Mouse (Mus musculus): ENCODE measurements at regions not wholly inside any gene's neighbourhood (a gene's known extent, or its start where the extent isn't known, plus 50 kb on each side); places are given as distances from the start of the nearest gene placed in this dataset.

DNA sequence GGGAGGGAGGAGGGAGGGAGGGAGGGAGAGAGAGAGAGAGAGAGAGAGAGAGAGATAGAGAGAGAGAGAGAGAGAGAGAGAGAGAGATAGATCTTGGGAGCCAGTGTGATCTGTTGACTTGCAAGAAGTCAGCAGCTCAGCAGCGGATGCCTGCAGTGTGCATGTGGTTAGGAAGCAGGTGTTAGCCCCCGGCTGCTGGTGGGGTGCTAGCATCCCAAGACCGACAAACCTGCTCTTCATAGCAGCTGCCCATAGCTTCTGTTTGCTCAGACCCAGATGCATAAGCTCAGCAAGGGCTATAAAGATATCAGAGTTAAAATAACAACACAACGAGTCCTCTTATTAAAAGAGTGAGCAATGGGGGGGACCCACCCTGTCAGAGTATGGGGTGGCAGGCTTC is 88.7 kb upstream of the Hdac4 start:
- DNase-seq (ENCODE audit: low read depth, low spot score), result no peak

DNA sequence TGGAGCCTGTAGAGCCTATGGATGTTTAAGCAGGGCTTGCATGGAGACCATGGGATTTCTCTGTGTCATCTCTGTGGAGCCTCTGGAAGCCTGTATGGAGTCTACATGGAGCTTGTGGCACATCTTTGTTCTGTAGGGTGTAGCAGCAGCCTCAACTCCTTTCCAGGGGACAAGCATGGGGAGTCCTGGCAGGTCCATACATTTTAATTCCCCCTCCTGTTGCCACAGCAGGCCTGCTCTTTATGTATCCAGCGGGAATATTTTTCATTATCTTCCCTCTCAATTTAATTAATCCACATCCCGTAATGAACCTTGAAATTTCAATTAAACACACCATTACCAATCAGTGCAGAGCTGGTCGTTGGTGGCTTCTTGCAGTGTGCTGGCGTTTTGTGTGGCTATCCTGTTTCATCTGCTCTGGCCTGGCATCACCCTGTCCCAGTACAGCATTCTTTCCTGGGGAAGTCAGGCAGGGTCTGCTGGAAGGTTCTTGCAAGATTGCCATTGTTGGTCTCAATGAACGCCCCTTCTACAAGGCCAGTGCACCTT is 81.8 kb upstream of the Hdac4 start:
- DNase-seq (ENCODE audit: low read depth, low spot score), result no peak

DNA sequence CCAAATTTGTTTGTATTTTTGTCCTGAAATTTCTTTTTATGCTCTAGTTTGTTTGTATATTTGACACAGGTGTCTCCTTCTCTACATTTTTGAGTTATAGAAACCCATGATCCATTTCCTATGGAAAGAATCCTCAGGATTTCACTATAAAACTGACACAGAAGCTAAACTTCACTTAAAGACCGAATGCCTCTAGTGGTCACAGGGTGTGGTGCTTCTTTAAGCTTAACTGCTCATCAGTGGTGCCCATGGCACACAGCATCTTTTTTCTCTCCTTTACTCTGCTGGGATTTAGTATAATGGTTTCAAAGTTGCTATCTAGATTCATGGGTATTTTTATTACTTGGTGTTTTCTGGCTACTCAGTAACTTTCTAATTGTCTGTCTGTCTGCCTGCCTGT is 79.9 kb upstream of the Hdac4 start:
- DNase-seq (ENCODE audit: low read depth, low spot score), result peak; percentile 45

DNA sequence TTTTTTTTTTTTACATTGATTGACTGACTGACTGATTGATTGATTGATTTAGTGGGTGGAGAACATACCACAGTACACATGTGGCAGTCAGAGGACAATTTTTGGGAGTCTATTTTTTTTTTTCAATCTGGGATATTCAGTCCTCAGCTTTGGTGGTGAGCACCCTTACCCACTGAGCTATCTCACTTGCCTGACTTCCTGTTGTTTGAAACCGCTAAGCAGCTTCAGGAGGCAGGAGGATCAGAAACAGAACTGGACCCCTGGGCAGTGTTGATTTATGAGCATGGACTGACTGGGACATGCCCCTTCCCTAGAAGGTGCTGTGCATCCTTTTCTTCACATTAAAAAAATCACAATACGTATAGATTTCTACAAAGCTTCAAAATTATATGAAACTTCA is 78.3 kb upstream of the Hdac4 start:
- no peak for DNase-seq (ENCODE audit: low read depth, low spot score)

DNA sequence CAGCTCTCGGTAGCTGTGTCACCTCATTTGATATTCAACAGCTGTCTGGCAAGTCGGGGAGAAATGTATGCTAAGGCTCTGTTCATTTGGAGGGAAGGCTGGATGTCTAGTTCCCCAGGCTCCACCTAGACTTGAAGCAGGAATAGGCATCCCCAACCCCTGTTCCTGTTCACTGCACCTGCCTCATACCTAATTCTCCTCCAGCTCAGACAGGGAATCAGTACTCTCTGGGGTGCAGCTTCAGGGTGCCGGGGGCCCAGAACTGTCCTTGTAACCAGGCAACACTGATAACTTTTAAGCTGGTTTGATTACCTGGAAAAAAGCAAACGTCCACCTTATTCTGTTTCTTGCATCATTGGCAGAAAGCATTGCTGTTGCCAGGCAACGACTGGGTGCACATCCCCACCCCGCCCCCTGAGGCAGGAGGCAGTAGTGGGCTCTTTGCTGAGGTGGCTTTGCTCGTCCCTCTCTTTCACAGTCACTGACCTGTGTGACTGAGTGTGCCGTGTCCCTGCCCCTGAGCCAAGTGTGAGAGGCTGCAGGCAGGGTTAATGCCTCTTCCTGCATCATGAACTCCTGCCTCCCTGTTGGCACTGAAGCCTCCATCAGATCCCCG is 76.3 kb upstream of the Hdac4 start:
- DNase-seq (ENCODE audit: low read depth, low spot score), result no peak

DNA sequence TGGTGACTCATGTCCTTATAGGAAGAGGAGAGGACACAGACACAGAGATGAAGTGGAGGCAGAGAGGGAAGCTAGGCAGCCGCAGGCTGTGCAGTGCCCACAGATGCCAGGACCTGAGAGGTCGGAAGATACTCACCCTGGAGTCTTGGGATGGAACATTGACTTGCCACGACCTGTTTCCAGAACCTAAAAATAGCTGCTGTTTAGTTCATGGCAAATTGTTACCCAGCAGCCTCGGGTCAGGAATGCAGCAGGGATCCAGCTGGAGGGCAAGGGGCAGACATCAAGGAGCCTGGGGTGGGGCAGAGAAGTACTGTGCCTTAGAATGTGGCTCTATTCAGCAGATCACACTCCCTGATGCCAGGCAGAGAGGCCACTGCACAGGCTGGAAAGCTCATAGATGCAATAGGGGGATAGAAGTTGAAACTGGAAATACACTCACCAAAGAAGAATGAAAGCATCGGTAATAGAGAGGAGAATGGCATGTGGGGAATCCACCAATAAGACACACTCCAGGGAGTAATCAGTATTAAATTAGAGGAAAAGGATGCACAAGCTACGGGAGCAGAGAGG is 75.1 kb upstream of the Hdac4 start:
- peak; percentile 28 for DNase-seq (ENCODE audit: low read depth, low spot score)

DNA sequence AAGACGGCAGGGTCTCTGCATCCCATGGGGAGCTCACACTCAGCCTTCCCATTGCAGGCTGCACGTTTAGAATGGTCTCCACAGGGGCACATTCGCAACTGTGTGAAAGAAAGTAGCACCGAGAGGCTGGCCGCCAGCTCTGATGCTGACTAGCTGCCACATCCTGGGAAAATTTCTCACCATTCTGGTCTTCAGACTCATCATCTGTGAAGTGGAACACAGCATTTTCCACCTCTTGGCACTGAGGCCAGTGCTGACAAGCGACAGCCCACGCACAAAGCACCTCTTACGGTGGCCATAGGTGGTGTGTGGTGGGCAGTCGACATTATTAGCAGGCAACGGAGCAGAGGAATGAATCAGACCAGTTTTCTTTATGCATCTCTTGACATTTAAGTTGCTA is 74.0 kb upstream of the Hdac4 start:
- DNase-seq (ENCODE audit: low read depth, low spot score), result no peak

DNA sequence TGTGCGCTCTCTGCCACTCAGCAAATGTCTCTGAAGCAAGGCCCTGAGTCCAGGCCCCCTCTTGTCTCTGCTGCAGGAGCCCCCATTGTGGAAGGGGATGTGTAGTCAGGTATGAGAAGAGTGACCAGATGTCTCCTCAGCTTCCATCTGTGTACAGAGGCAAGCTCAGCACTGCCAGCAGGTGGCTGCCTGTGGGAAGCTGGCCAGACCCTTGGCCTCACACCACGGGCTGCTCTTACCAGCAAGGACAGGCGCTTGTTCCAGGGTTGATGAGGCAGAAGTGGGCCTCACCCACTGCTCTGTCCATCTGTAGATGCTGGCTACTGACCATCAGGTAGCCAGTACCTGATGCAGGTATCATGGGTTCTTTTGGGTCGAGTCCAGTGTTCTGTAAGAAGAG is 69.4 kb upstream of the Hdac4 start:
- no peak for DNase-seq (ENCODE audit: low read depth, low spot score)

DNA sequence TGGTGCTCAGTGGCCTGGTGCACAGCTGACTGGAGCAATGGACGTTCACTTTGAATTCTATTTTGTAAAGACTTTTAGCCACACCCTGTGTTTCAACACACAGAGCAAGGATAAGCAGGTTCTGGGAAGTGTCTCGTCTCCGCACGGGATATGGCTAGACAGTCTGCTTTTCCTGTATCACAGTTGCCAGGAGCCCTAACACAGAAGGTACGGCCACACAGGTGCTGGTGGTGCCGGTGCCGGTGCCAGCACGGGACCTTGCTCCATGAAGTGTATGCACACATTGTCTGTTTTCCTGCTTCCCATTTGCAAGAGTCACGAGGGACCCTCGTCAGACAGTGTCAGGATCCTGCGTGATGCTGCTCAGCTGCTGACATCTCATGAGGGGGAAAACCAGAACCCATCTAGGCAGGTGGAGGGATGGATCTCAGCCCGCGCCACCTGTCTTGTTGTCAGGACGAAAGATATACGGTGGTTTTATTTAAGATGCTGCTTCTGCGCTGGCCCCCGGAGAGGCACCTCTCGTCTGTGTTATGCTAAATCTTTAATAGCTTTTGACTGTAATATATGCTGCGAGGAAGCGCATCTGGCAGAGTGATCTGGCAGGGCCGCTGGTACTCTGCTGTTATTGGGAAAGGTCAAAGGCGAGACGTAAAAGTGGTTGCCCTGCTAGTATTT is 64.4 kb upstream of the Hdac4 start:
- no peak for DNase-seq (ENCODE audit: low read depth, low spot score)

DNA sequence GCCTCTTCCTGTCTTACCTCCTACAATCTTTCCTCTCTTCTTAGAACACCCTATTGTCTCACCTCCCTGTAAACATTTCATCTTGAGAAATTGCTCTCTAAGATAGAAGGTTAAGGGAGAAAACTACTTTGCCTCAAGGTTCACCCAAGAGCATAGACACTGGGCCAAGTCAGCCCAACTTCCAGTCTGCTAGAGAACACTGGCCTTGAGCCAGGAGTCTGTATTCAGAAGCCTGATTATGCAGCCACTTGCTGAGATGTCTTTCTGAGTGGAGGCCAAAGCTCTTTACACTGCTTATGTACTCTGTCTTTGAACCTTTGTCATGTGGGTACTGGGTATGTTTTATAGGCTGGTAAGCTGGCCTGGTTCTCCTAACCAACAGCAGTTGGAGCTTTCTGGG is 62.5 kb upstream of the Hdac4 start:
- peak; percentile 11 for DNase-seq (ENCODE audit: low read depth, low spot score)

DNA sequence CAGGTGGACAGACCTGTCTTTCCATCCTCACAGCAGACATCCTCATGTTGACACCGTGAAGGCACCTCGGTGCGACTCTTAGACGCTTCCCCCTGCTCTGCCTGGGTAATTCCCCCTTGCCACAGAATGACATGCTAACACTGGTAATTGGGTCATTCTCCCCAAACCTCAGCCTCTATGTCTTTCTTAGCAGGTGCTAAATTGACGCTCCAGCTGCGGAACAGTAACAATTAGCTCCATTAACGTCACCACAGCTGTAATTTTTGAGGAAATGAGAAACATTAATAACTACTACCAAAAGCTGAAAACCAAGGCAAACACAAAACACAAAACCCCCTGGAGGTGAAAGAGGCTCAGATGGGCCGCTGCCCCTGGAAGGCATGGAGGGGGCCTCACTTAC is 57.6 kb upstream of the Hdac4 start:
- DNase-seq (ENCODE audit: low read depth, low spot score), result no peak

DNA sequence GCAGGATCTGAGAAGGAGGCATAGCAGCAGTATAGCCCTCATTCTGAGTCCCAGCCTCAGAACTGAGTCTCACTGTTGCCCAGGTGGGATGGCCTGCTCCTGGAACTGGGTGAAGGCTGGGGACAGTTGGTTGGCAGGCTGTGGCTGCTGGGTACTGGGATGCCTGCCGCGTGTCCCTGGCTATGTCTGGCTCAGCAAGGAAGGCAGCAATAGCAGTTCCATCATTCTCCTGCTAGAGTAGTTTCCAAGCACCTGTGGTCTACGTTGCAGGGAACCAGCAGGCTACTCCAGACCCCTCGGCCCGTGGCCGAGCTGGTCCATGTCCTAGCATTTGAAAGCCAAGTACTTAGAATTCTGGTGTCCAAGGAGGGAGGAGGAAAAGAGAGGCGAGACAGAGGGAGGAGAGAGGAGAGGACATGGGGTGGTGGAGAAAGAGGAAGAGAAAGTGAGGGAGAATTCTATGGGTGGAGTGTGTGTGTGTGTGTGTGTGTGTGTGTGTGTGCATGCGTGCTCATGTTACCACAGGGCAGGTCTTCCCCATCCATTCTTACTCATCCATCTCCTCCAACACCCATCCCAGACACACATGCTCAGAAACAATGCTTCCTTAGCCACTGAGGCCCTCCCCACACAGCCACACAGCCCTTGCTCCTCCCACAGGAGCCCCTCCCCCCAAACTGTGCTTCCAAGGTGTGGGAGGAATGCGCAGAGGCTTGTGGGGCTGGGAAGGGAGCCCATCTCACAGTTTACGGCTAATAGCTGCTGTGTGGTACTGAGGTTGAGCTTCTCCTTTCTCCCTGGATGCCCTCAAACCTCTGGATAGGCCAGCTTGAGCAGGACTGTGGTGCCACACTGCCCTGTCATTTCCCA is 55.3 kb upstream of the Hdac4 start:
- no peak for DNase-seq (ENCODE audit: low read depth, low spot score)

All from 3T3-L1 (cell line).